Mouse (Mus musculus): Measurements from ENCODE around the gene Arhgap36. TPM values are rescaled to one million over a fixed set of nuclear protein-coding genes. Genes with fewer than 3 reads are reported as not detected.
A peak's percentile ranks its signal among the peaks of the same experiment; 100 is the strongest.

The Arhgap36 gene
- 1 to 10 TPM in 1 of 2 experiments, under 1 TPM in 1; 0.63 to 1.4 TPM for total RNA-seq (2021)
- long read RNA-seq, experiment 1, partial matches to known transcripts, result 0 of 1 reads
- long read RNA-seq, experiment 1, other reads (novel, unspliced or antisense), result 1 of 1 reads
- long read RNA-seq, experiment 2, result 0 reads

GRCm38 (mm10) chrX:49463442-49463970 lies at the start of gene Arhgap36:
Gene Arhgap36, plus strand, starts transcription at chrX:49463945.
- DNase-seq, result no peak

GRCm38 (mm10) chrX:49457781-49458180 lies 6.0 kb upstream of the Arhgap36 start:
- DNase-seq, result no peak

- DNase-seq, result peak; percentile 5 to 23
Observed at GRCm38 (mm10) chrX:49470287-49471054, 6.7 kb downstream of the Arhgap36 start.

GRCm38 (mm10) chrX:49479968-49480809 lies 16.4 kb downstream of the Arhgap36 start:
- no peak for DNase-seq

GRCm38 (mm10) chrX:49480846-49481245 lies 17.1 kb downstream of the Arhgap36 start:
- DNase-seq, result no peak

GRCm38 (mm10) chrX:49489141-49489540 lies 25.4 kb downstream of the Arhgap36 start:
- DNase-seq, result no peak

GRCm38 (mm10) chrX:49493739-49494449 lies 30.1 kb downstream of the Arhgap36 start:
- no peak for DNase-seq

Other genes starting within 250 kb of the Arhgap36 start
- gene Enox2, start 175.7 kb upstream of the Arhgap36 start, total RNA-seq (2021), result 10 to 100 TPM; 15.0 to 23.7 TPM
- gene Olfr1320, start 208.4 kb downstream of the Arhgap36 start, total RNA-seq (2021), result not detected

All from adrenal gland, postnatal 36 days (tissue).